Mouse (Mus musculus) kidney, postnatal 0 days (tissue): Measurements from ENCODE around the gene Atp1a4. TPM values are rescaled to one million over a fixed set of nuclear protein-coding genes. Genes with fewer than 3 reads are reported as not detected.
A peak's percentile ranks its signal among the peaks of the same experiment; 100 is the strongest.

Source experiments
- ATAC-seq: fragments of 200-750 bp; cut with Nextera tagmentation; replicated peaks from 2 replicates; pipeline ENCODE4 v1.8.0; 2017; ENCODE audit warnings: low read depth, moderate number of reproducible peaks, moderate TSS enrichment, moderate library complexity; ENCODE audit not compliant: low FRiP score
- DNase-seq: peaks from one replicate; pipeline ENCODE4 v3.0.0-alpha.2; 2016; ENCODE audit warnings: low spot score
- H3K27ac ChIP-seq: fragments of 300-500 bp; sonication (generic); 2 replicates; pipeline ENCODE4 v1.5.1; 2014; ENCODE audit warnings: mild to moderate bottlenecking
- H3K27me3 ChIP-seq: fragments of 300-500 bp; sonication (generic); 2 replicates; pipeline ENCODE4 v1.6.1; 2014; ENCODE audit warnings: low read length, mixed read lengths; ENCODE audit not compliant: insufficient read depth
- H3K36me3 ChIP-seq: fragments of 300-500 bp; sonication (generic); 2 replicates; pipeline ENCODE4 v1.6.1; 2014; ENCODE audit warnings: low read length, mixed read lengths; ENCODE audit not compliant: insufficient read depth
- H3K4me1 ChIP-seq: fragments of 300-500 bp; sonication (generic); replicated peaks from 2 replicates; pipeline ENCODE4 v1.6.1; 2014; ENCODE audit warnings: antibody characterized with exemption, low read length, mixed read lengths; ENCODE audit not compliant: insufficient read depth
- H3K4me2 ChIP-seq: fragments of 300-500 bp; sonication (generic); 2 replicates; pipeline ENCODE4 v1.6.1; 2014; ENCODE audit warnings: mild to moderate bottlenecking, low read length, moderate library complexity, mixed read lengths
- H3K4me3 ChIP-seq: fragments of 300-500 bp; sonication (generic); replicated peaks from 2 replicates; pipeline ENCODE4 v1.5.1; 2014; ENCODE audit warnings: low read depth, low read length
- H3K9ac ChIP-seq: fragments of 300-500 bp; sonication (generic); 2 replicates; pipeline ENCODE4 v1.6.1; 2014; ENCODE audit warnings: low read depth, low read length
- H3K9me3 ChIP-seq: fragments of 300-500 bp; sonication (generic); replicated peaks from 2 replicates; pipeline ENCODE4 v1.6.1; 2016; ENCODE audit warnings: low read length, inconsistent platforms, mixed read lengths
- CTCF ChIP-seq: IDR thresholded peaks from 2 replicates; pipeline ENCODE4 v1.5.1; 2016; ENCODE audit warnings: antibody characterized with exemption, low read depth, mild to moderate bottlenecking, moderate library complexity
- WGBS: fragments of 180-500 bp; shearing (Covaris S2); extraction: QIAGEN DNeasy Blood & Tissue Kit; methylation state at CpG from one replicate; pipeline ENCODE4 v1.1.7; 2014; 5-methylcytosine and 5-hydroxymethylcytosine counted together
- polyA plus RNA-seq: library from polyadenylated mRNA; unstranded; fragments of >200 nt; fragmentation: Nextera tagmentation; extraction: Ambion mirVana; gene quantifications from 2 replicates; pipeline ENCODE4 v1.2.1, GENCODE M21; 2015

The Atp1a4 gene
- polyA plus RNA-seq, 1 experiment from 2014 or later: not detected

- H3K9me3 ChIP-seq: no peaks in the 10 kb centered on the region
- no peak for TF ChIP-seq CTCF
- H3K4me2 ChIP-seq: no peak overlapping the region
- 82% methylated on average over 5 of the region's 5 CpGs for WGBS
- DNase-seq (no peak), ATAC-seq (no peak)
- no peaks in the 10 kb centered on the region for H3K36me3 ChIP-seq
- H3K4me1 ChIP-seq: no peaks in the 10 kb centered on the region
- H3K27me3 ChIP-seq: no peaks in the 10 kb centered on the region
- no peak overlapping the region for H3K4me3 ChIP-seq
- no peak overlapping the region for H3K27ac ChIP-seq
- no peak overlapping the region for H3K9ac ChIP-seq
Measured at GRCm38 (mm10) chr1:172286740-172287139, 28.5 kb upstream of the Atp1a4 start.

GRCm38 (mm10) chr1:172284221-172284620 is 26.0 kb upstream of the Atp1a4 start:
- H3K4me1 ChIP-seq: no peaks in the 10 kb centered on the region
- H3K27ac ChIP-seq: no peak overlapping the region
- H3K9ac ChIP-seq: no peak overlapping the region
- no peaks in the 10 kb centered on the region for H3K9me3 ChIP-seq
- ATAC-seq (no peak), DNase-seq (no peak)
- no peak overlapping the region for H3K4me3 ChIP-seq
- TF ChIP-seq CTCF: no peak
- 91% methylated on average over 14 of the region's 14 CpGs for WGBS
- no peaks in the 10 kb centered on the region for H3K36me3 ChIP-seq
- H3K4me2 ChIP-seq: no peak overlapping the region
- H3K27me3 ChIP-seq: no peaks in the 10 kb centered on the region

GRCm38 (mm10) chr1:172283073-172283472 is 24.9 kb upstream of the Atp1a4 start:
- H3K4me1 ChIP-seq: no peaks in the 10 kb centered on the region
- ATAC-seq (no peak), DNase-seq (no peak)
- no peaks in the 10 kb centered on the region for H3K9me3 ChIP-seq
- 88% methylated on average over 6 of the region's 6 CpGs for WGBS
- no peak overlapping the region for H3K27ac ChIP-seq
- no peak for TF ChIP-seq CTCF
- H3K4me2 ChIP-seq: no peak overlapping the region
- H3K9ac ChIP-seq: no peak overlapping the region
- H3K36me3 ChIP-seq: no peaks in the 10 kb centered on the region
- no peak overlapping the region for H3K4me3 ChIP-seq
- H3K27me3 ChIP-seq: no peaks in the 10 kb centered on the region

- H3K4me2 ChIP-seq: no peak overlapping the region
- H3K27ac ChIP-seq: no peak overlapping the region
- WGBS: 62% methylated on average over 10 of the region's 10 CpGs
- H3K27me3 ChIP-seq: no peaks in the 10 kb centered on the region
- no peak overlapping the region for H3K4me3 ChIP-seq
- no peak overlapping the region for H3K9ac ChIP-seq
- H3K36me3 ChIP-seq: no peaks in the 10 kb centered on the region
- no peaks in the 10 kb centered on the region for H3K9me3 ChIP-seq
- ATAC-seq (no peak), DNase-seq (no peak)
- peak; percentile 27; the same call in 1 of the 2 replicates for TF ChIP-seq CTCF
- H3K4me1 ChIP-seq: no peaks in the 10 kb centered on the region
Measured at GRCm38 (mm10) chr1:172281522-172282254, 23.5 kb upstream of the Atp1a4 start.

- TF ChIP-seq CTCF: no peak
- Histone ChIP-seq H3K9me3 (no peaks in the 10 kb centered on the region), H3K27ac (no peak overlapping the region), H3K27me3 (no peaks in the 10 kb centered on the region), H3K4me2 (no peak overlapping the region), H3K9ac (no peak overlapping the region), H3K4me3 (no peak overlapping the region), H3K4me1 (no peaks in the 10 kb centered on the region), H3K36me3 (no peaks in the 10 kb centered on the region)
- ATAC-seq (no peak), DNase-seq (no peak)
- 83% methylated on average over 16 of the region's 16 CpGs for WGBS
Measured at GRCm38 (mm10) chr1:172279768-172280509, 21.7 kb upstream of the Atp1a4 start.

- Histone ChIP-seq H3K27ac (no peak overlapping the region), H3K9ac (no peak overlapping the region), H3K4me2 (no peak overlapping the region), H3K4me1 (no peaks in the 10 kb centered on the region), H3K27me3 (no peaks in the 10 kb centered on the region), H3K36me3 (no peaks in the 10 kb centered on the region), H3K9me3 (no peaks in the 10 kb centered on the region), H3K4me3 (no peak overlapping the region)
- TF ChIP-seq CTCF: no peak
- no peak for DNase-seq
- no peak for ATAC-seq
- 92% methylated on average over 13 of the region's 13 CpGs for WGBS
Measured at GRCm38 (mm10) chr1:172278328-172278727, 20.1 kb upstream of the Atp1a4 start.
